Mouse (Mus musculus) heart, postnatal 0 days (tissue): ENCODE data around the gene Ncf4. TPM values are rescaled to one million over a fixed set of nuclear protein-coding genes. Genes with fewer than 3 reads are reported as not detected.

ENCODE experiments used
- ATAC-seq: fragments of 200-750 bp; cut with Nextera tagmentation; 2 replicates; pipeline ENCODE4 v1.8.0; 2017; ENCODE audit warnings: low read depth, moderate number of reproducible peaks, moderate library complexity; ENCODE audit not compliant: insufficient read depth
- DNase-seq: peaks from one replicate; pipeline ENCODE4 v3.0.0-alpha.2; 2016; ENCODE audit warnings: low spot score
- H3K27ac ChIP-seq: fragments of 300-500 bp; sonication (generic); 2 replicates; pipeline ENCODE4 v1.5.1; 2014; ENCODE audit warnings: low read depth, mild to moderate bottlenecking
- H3K27me3 ChIP-seq: fragments of 300-500 bp; sonication (generic); 2 replicates; pipeline ENCODE4 v1.6.1; 2014; ENCODE audit warnings: low read length, mixed read lengths; ENCODE audit not compliant: control insufficient read depth, insufficient read depth
- H3K36me3 ChIP-seq: fragments of 300-500 bp; sonication (generic); replicated peaks from 2 replicates; pipeline ENCODE4 v1.6.1; 2014; ENCODE audit warnings: low read length, mixed read lengths; ENCODE audit not compliant: control insufficient read depth, insufficient read depth
- H3K4me1 ChIP-seq: fragments of 300-500 bp; sonication (generic); 2 replicates; pipeline ENCODE4 v1.6.1; 2014; ENCODE audit warnings: antibody characterized with exemption; ENCODE audit not compliant: control insufficient read depth, insufficient read depth
- H3K4me2 ChIP-seq: fragments of 300-500 bp; sonication (generic); 2 replicates; pipeline ENCODE4 v1.6.1; 2014; ENCODE audit warnings: low read depth, mild to moderate bottlenecking, low read length, moderate library complexity
- H3K4me3 ChIP-seq: fragments of 300-500 bp; sonication (generic); 2 replicates; pipeline ENCODE4 v1.5.1; 2014; ENCODE audit warnings: low read depth, low read length
- H3K9ac ChIP-seq: fragments of 300-500 bp; sonication (generic); replicated peaks from 2 replicates; pipeline ENCODE4 v1.6.1; 2014; ENCODE audit warnings: low read depth, low read length, mixed read lengths
- H3K9me3 ChIP-seq: fragments of 300-500 bp; sonication (generic); replicated peaks from 2 replicates; pipeline ENCODE4 v1.6.1; 2016; ENCODE audit warnings: low read length; ENCODE audit not compliant: control insufficient read depth
- CTCF ChIP-seq: IDR thresholded peaks from 2 replicates; pipeline ENCODE4 v1.5.1; 2016; ENCODE audit warnings: antibody characterized with exemption, control low read depth, low read depth
- EP300 ChIP-seq: IDR thresholded peaks from 2 replicates; pipeline ENCODE4 v1.6.1; 2016; ENCODE audit warnings: antibody characterized with exemption, low read depth
- WGBS: fragments of 180-500 bp; shearing (Covaris S2); extraction: QIAGEN DNeasy Blood & Tissue Kit; methylation state at CpG from one replicate; pipeline ENCODE4 v1.1.7; 2014; 5-methylcytosine and 5-hydroxymethylcytosine counted together
- polyA plus RNA-seq: library from polyadenylated mRNA; unstranded; fragments of >200 nt; fragmentation: Nextera tagmentation; extraction: Ambion mirVana; gene quantifications from 2 replicates; pipeline ENCODE4 v1.2.1, GENCODE M21; 2015
- total RNA-seq: library from RNA; depleted of rRNA; stranded (reverse); fragments of >200 nt; gene quantifications from 2 replicates; pipeline ENCODE4 v1.2.3, GENCODE M21; 2014; ENCODE audit warnings: low replicate concordance

The Ncf4 gene
- total and polyA plus RNA-seq, 2 experiments from 2014 or later = 1.3 to 1.5 TPM

GRCm38 (mm10) chr15:78234823-78235509, 9.6 kb upstream of the Ncf4 start:
- 0 out of 2 replicates have a peak, but pooled peaks cover 3% of the 10 kb centered on the region for H3K27me3 ChIP-seq
- H3K4me3 ChIP-seq = no peak overlapping the region
- H3K4me1 ChIP-seq = no peaks in the 10 kb centered on the region
- TF ChIP-seq EP300 (no peak), CTCF (no peak)
- ATAC-seq = no peak
- no peak overlapping the region for H3K9ac ChIP-seq
- H3K27ac ChIP-seq = no peak overlapping the region
- DNase-seq = no peak
- H3K4me2 ChIP-seq = no peak overlapping the region
- 63% methylated on average over 5 of the region's 5 CpGs for WGBS
- no peaks in the 10 kb centered on the region for H3K9me3 ChIP-seq
- no peaks in the 10 kb centered on the region for H3K36me3 ChIP-seq

- no peak for ATAC-seq
These were observed 5.1 kb upstream of the Ncf4 start for GRCm38 (mm10) chr15:78239453-78239852.

GRCm38 (mm10) chr15:78239956-78240617, 4.5 kb upstream of the Ncf4 start:
- Histone ChIP-seq H3K9ac (no peak overlapping the region), H3K9me3 (no peaks in the 10 kb centered on the region), H3K4me2 (no peak overlapping the region), H3K4me1 (peaks cover 20% of the 10 kb centered on the region), H3K4me3 (no peak overlapping the region), H3K27me3 (0 out of 2 replicates have a peak, but pooled peaks cover 6% of the 10 kb centered on the region), H3K36me3 (no peaks in the 10 kb centered on the region), H3K27ac (no peak overlapping the region)
- TF ChIP-seq CTCF = no peak
- no peak for TF ChIP-seq EP300
- ATAC-seq = no peak
- DNase-seq = no peak
- WGBS = 49% methylated on average over 14 of the region's 14 CpGs

More at GRCm38 (mm10) chr15:78239453-78239852, 5.1 kb upstream of the Ncf4 start:
- TF ChIP-seq EP300 (no peak), CTCF (peak; percentile 96)
- Histone ChIP-seq H3K4me1 (peaks cover 15% of the 10 kb centered on the region), H3K9me3 (no peaks in the 10 kb centered on the region), H3K4me3 (no peak overlapping the region), H3K27ac (no peak overlapping the region), H3K4me2 (no peak overlapping the region), H3K27me3 (0 out of 2 replicates have a peak, but pooled peaks cover 3% of the 10 kb centered on the region), H3K36me3 (no peaks in the 10 kb centered on the region), H3K9ac (no peak overlapping the region)
- 24% methylated on average over 10 of the region's 10 CpGs for WGBS
- DNase-seq = peak; percentile 80

GRCm38 (mm10) chr15:78241335-78241734, 3.3 kb upstream of the Ncf4 start:
- 57% methylated on average over 10 of the region's 11 CpGs for WGBS
- DNase-seq = no peak
- Histone ChIP-seq H3K4me1 (peaks cover 20% of the 10 kb centered on the region), H3K27ac (no peak overlapping the region), H3K36me3 (no peaks in the 10 kb centered on the region), H3K4me3 (no peak overlapping the region), H3K27me3 (0 out of 2 replicates have a peak, but pooled peaks cover 6% of the 10 kb centered on the region), H3K4me2 (no peak overlapping the region), H3K9ac (no peak overlapping the region), H3K9me3 (no peaks in the 10 kb centered on the region)
- TF ChIP-seq CTCF = no peak
- TF ChIP-seq EP300 = no peak
- ATAC-seq = no peak

GRCm38 (mm10) chr15:78243061-78243460, 1.5 kb upstream of the Ncf4 start:
- no peak overlapping the region for H3K9ac ChIP-seq
- ATAC-seq = no peak
- H3K4me2 ChIP-seq = no peak overlapping the region
- H3K36me3 ChIP-seq = no peaks in the 10 kb centered on the region
- no peak overlapping the region for H3K27ac ChIP-seq
- DNase-seq = no peak
- 0 out of 2 replicates have a peak, but pooled peaks cover 6% of the 10 kb centered on the region for H3K27me3 ChIP-seq
- no peak overlapping the region for H3K4me3 ChIP-seq
- peaks cover 20% of the 10 kb centered on the region for H3K4me1 ChIP-seq
- no peaks in the 10 kb centered on the region for H3K9me3 ChIP-seq
- 71% methylated on average over 8 of the region's 8 CpGs for WGBS
- TF ChIP-seq EP300 (no peak), CTCF (no peak)
